Mouse (Mus musculus) C2C12 (cell line): ENCODE data around the gene Capn15. TPM values are rescaled to one million over a fixed set of nuclear protein-coding genes. Genes with fewer than 3 reads are reported as not detected.

Experiments
- H3K27me3 ChIP-seq: one replicate; pipeline ENCODE4 v1.6.1; 2011; ENCODE audit not compliant: control insufficient read depth, insufficient read depth, insufficient read length
- H3K36me3 ChIP-seq: one replicate; pipeline ENCODE4 v1.6.1; 2011; ENCODE audit not compliant: control insufficient read depth, insufficient read depth
- H3K4me3 ChIP-seq: one replicate; pipeline ENCODE4 v1.5.1; 2011; ENCODE audit warnings: mild to moderate bottlenecking, control low read depth; ENCODE audit not compliant: poor library complexity, insufficient read depth, severe bottlenecking
- H3K79me2 ChIP-seq: one replicate; pipeline ENCODE4 v1.6.1; 2011; ENCODE audit not compliant: control insufficient read depth, insufficient read depth
- H3K79me3 ChIP-seq: one replicate; pipeline ENCODE4 v1.6.1; 2011; ENCODE audit warnings: low read depth, control low read depth
- H3ac ChIP-seq: one replicate; pipeline ENCODE3; 2011; ENCODE audit warnings: low read depth; ENCODE audit not compliant: control insufficient read depth, insufficient read length
- CEBPB ChIP-seq: IDR thresholded peaks from one replicate; pipeline ENCODE4 v1.6.1; 2011; ENCODE audit warnings: low read depth, mild to moderate bottlenecking, control low read depth, moderate library complexity
- CTCF ChIP-seq: IDR thresholded peaks from one replicate; pipeline ENCODE4 v1.5.1; 2011; ENCODE audit not compliant: control insufficient read depth, insufficient read depth, insufficient read length
- FOSL1 ChIP-seq: IDR thresholded peaks from one replicate; pipeline ENCODE4 v1.8.0; 2011; ENCODE audit warnings: mild to moderate bottlenecking, low read length; ENCODE audit not compliant: poor library complexity, insufficient read depth, severe bottlenecking
- MAX ChIP-seq: IDR thresholded peaks from one replicate; pipeline ENCODE4 v1.6.1; 2011; ENCODE audit warnings: mild to moderate bottlenecking, control low read depth
- MYOD1 ChIP-seq: IDR thresholded peaks from one replicate; pipeline ENCODE4 v1.6.1; 2011; ENCODE audit warnings: low read depth; ENCODE audit not compliant: control insufficient read depth, insufficient read length
- MYOG ChIP-seq: IDR thresholded peaks from one replicate; pipeline ENCODE4 v1.6.1; 2011; ENCODE audit not compliant: control insufficient read depth, insufficient read length; ENCODE audit errors: extremely low read depth
- USF1 ChIP-seq: IDR thresholded peaks from one replicate; pipeline ENCODE4 v1.6.1; 2011; ENCODE audit warnings: low read depth, mild to moderate bottlenecking, control low read depth, moderate library complexity
- polyA plus RNA-seq: library from polyadenylated mRNA; unstranded; fragments of >200 nt; fragmentation: generic; extraction: Trizol; gene quantifications from one replicate; pipeline ENCODE4 v1.2.1, GENCODE M21; 2012; ENCODE audit warnings: missing spikeins

Capn15 gene
- polyA plus RNA-seq, 1 experiment: 10.6 TPM

GRCm38 (mm10) chr17:25951225-25951802 lies 34.3 kb downstream of the Capn15 start:
- TF ChIP-seq MYOD1 (no peak), MAX (no peak), CEBPB (no peak), USF1 (no peak), FOSL1 (no peak), CTCF (no peak), MYOG (no peak)
- Histone ChIP-seq H3K4me3 (no peak overlapping the region), H3K27me3 (peaks cover 38% of the 10 kb centered on the region), H3ac (peak overlapping the region; percentile 30), H3K36me3 (no peaks in the 10 kb centered on the region), H3K79me2 (no peaks in the 10 kb centered on the region), H3K79me3 (no peaks in the 10 kb centered on the region)

- TF ChIP-seq USF1 (no peak), MYOD1 (no peak), MYOG (no peak), CTCF (no peak), CEBPB (no peak), MAX (no peak), FOSL1 (no peak)
- Histone ChIP-seq H3K36me3 (no peaks in the 10 kb centered on the region), H3K79me2 (no peaks in the 10 kb centered on the region), H3ac (no peak overlapping the region), H3K79me3 (no peaks in the 10 kb centered on the region), H3K4me3 (no peak overlapping the region), H3K27me3 (peaks cover 38% of the 10 kb centered on the region)
Measured at GRCm38 (mm10) chr17:25950706-25951105, 34.9 kb downstream of the Capn15 start.

GRCm38 (mm10) chr17:25949981-25950380 lies 35.6 kb downstream of the Capn15 start:
- Histone ChIP-seq H3K36me3 (no peaks in the 10 kb centered on the region), H3K27me3 (peaks cover 38% of the 10 kb centered on the region), H3K79me3 (no peaks in the 10 kb centered on the region), H3K4me3 (no peak overlapping the region), H3ac (no peak overlapping the region), H3K79me2 (no peaks in the 10 kb centered on the region)
- TF ChIP-seq FOSL1: no peak
- TF ChIP-seq USF1: no peak
- no peak for TF ChIP-seq MYOG
- no peak for TF ChIP-seq CTCF
- TF ChIP-seq CEBPB: no peak
- no peak for TF ChIP-seq MYOD1
- no peak for TF ChIP-seq MAX

- no peak for TF ChIP-seq FOSL1
- TF ChIP-seq CTCF: no peak
- no peak for TF ChIP-seq CEBPB
- TF ChIP-seq MYOD1: no peak
- no peak for TF ChIP-seq MAX
- no peak for TF ChIP-seq USF1
- no peak for TF ChIP-seq MYOG
- Histone ChIP-seq H3K79me3 (no peaks in the 10 kb centered on the region), H3K27me3 (peaks cover 33% of the 10 kb centered on the region), H3ac (no peak overlapping the region), H3K36me3 (no peaks in the 10 kb centered on the region), H3K79me2 (no peaks in the 10 kb centered on the region), H3K4me3 (no peak overlapping the region)
Measured at GRCm38 (mm10) chr17:25948051-25948450, 37.5 kb downstream of the Capn15 start.

- Histone ChIP-seq H3K79me3 (no peaks in the 10 kb centered on the region), H3K36me3 (no peaks in the 10 kb centered on the region), H3K4me3 (no peak overlapping the region), H3K79me2 (no peaks in the 10 kb centered on the region), H3K27me3 (peaks cover 28% of the 10 kb centered on the region), H3ac (no peak overlapping the region)
- no peak for TF ChIP-seq FOSL1
- no peak for TF ChIP-seq MYOG
- no peak for TF ChIP-seq USF1
- TF ChIP-seq MAX: no peak
- TF ChIP-seq MYOD1: no peak
- TF ChIP-seq CEBPB: no peak
- TF ChIP-seq CTCF: no peak
Measured at GRCm38 (mm10) chr17:25947576-25947975, 38.0 kb downstream of the Capn15 start.
